Mouse (Mus musculus): ENCODE measurements around the gene Cdsn.

Gene Cdsn

DNA sequence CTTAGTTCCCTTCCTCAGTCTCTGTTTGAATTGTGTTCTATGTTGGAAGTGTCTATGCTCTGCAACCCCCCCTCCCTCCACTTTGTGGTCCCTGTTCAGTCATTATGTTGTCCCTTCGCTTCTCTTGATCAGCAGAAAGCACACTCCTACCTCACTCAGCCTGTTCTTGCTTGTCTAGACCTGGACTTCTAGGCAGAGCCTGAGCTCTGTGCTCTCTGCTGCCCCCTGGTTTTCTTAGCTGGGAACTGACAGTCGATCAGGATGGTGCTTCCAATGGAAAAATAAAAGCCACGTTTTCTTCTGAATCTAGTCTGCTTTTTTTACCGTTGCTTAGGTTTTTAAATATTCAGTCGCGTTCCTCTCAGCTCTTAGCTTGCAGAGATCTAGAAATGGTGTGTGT, 17.6 kb upstream of the Cdsn start:
- DNase-seq (ENCODE audit: low spot score in 2 of 2) = peak; percentile 40 to 66

GRCm38 (mm10) chr17:35537421-35537820, 14.5 kb upstream of the Cdsn start:
- DNase-seq (ENCODE audit: low spot score in 2 of 2) = no peak

DNA sequence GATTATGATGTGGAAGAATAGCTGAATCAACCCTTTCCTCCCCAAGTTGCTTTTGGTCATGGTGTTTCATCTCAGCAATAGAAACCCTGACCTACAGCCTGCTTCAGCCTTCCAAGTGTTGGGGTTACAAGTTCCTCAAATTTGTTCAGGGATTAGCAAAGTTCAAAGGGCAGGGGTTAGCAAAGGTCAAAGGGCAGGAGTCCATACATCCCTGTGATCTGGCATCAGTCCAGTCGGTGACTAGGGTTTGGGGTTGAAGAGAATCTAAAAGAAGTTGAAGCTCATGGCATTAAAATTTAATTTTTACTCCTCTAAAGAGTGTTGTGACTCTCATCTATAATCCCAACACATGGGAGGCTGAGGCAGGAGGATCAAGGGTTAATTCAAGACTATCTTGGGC, 13.5 kb upstream of the Cdsn start:
- no peak for DNase-seq (ENCODE audit: low spot score in 2 of 2)

GRCm38 (mm10) chr17:35539540-35539939, 12.4 kb upstream of the Cdsn start:
- no peak for DNase-seq (ENCODE audit: low spot score in 2 of 2)

DNA sequence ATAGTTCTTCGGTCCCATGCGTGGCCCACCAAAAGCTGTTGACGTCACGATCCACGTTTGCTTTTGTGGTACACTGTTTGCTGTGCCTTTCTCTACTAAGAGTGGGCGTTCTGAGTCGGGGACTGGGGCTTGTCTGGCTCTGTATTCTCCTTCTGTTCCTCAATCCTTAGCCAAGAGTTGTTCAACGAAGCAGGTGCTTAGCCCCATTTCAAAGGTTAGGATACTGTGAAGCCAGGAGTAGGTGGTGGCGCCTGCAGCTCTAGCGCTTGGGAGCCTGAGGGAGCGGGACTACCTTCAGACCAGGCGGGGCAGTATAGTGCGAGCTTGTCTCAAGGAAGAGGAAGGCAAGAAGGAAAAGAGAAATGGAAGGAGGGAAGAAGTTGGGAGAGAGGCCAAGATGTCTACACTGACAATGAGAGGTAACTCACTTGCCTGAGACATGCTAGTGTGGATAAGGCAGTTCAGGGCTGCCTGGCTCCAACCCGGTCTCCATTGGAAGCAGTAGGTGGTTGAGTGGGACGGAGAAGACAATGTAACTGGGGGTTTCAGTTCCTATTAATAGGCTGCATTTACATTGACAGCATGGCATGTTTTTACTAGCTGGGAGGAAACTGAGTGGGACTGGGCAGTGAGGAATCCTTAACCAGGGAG, 9.0 kb upstream of the Cdsn start:
- DNase-seq (ENCODE audit: low spot score in 2 of 2) = no peak

- DNase-seq (ENCODE audit: low spot score in 2 of 2) = no peak
Observed at GRCm38 (mm10) chr17:35543412-35543861, 8.5 kb upstream of the Cdsn start.

- DNase-seq (ENCODE audit: low spot score in 2 of 2) = no peak
Observed at GRCm38 (mm10) chr17:35544001-35544400, 7.9 kb upstream of the Cdsn start.

GRCm38 (mm10) chr17:35544680-35545079, 7.2 kb upstream of the Cdsn start:
- peak; percentile 22 to 53 for DNase-seq (ENCODE audit: low spot score in 2 of 2)

- DNase-seq (ENCODE audit: low spot score in 2 of 2) = no peak
Observed at GRCm38 (mm10) chr17:35547465-35547864, 4.5 kb upstream of the Cdsn start.

DNA sequence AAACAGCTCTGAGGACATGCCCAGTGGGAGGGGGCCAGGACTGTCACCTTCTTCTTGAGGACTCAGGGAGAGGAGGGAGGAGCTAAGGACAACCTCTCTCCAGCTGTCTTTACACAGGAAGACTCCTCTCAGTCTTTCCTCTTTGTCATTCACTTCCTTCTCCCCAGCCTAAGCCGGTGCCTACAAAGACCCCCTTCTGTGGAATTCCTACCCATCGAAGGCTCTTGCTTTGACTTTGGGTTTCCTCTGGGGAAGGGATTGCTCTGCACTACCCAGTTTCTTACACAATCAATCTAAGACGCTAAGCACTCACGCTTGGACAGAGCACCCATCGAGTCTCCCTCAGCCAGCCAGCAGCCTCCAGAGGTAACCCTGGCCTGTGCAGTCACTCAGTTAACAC, 3.3 kb upstream of the Cdsn start:
- DNase-seq (ENCODE audit: low spot score in 2 of 2) = no peak

DNA sequence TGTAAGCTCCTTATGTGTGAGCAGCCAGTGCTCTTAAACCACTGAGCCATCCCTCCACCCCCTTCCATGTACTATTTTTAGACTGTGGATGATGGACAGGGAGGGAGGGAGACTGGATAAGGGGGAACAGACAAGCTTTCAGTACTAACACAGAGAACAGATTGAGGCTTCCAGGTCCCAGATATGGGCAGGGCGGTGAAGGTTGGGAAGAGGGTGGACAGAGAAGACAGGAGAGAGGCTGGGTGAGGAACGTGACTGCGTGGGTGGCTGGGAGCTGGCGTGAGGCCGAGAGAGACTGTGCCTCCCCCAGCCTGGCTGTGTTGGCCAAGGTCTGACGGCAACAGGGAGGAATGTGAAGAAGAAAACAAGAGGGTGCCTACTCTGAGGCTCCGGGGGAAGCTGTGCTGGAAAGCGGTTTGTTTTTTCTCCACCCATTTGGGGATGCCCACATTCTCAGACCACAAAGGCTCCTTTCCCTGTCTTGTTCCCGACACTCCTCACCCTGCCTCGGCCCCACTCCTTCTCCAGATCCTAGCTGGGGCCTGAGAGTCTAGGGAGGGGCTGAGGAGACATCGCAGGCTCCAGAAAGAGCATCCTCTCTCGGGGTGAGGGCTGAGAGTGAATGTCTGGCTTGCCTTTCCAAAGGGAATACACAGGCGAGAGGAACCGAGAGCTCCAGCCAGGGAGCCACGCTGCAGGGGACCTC, 2.3 kb upstream of the Cdsn start:
- DNase-seq (ENCODE audit: low spot score in 2 of 2) = peak; percentile 28 to 86

GRCm38 (mm10) chr17:35550143-35550494, 1.8 kb upstream of the Cdsn start:
- no peak for DNase-seq (ENCODE audit: low spot score in 2 of 2)

DNA sequence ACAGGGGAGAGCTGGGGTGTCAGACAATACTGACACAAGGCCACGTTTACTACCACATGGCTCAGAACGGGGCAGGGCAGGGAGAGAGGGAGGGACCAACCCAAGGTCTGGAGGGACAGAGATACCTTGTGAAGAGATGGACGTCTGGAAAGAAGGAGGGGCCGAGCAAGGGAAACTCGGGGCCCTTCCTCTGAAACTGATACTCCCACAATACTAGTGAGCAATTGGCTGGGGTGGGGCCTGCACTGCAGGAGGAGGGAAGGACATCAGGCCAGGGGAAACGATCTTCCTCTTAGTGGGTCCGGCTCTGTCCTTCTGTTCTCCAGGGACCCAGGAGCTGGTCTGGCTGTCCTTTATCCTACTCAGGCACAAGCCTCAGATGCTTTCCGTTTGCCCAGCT, 1.1 kb upstream of the Cdsn start:
- DNase-seq (ENCODE audit: low spot score in 2 of 2) = no peak

DNA sequence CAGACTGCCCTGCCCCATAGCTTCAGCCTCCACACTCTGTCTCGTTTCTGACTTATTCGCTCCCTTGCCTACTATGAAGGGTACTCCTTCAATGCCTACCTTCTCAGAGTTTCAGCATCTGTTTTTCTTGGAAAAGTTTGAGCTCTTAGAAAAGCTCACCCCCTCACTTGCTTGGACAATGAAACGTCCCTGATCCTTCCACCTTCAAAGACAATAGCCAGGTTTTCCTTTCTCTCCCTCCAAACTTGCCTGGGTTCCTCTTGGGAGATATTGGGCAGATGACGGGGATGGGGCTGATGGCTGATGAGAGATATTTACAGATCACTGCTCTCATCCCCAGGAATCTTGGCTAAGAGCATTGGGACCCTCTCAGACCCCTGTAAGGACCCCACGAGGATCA, 2.4 kb downstream of the Cdsn start:
- DNase-seq (ENCODE audit: low spot score in 2 of 2) = no peak

DNA sequence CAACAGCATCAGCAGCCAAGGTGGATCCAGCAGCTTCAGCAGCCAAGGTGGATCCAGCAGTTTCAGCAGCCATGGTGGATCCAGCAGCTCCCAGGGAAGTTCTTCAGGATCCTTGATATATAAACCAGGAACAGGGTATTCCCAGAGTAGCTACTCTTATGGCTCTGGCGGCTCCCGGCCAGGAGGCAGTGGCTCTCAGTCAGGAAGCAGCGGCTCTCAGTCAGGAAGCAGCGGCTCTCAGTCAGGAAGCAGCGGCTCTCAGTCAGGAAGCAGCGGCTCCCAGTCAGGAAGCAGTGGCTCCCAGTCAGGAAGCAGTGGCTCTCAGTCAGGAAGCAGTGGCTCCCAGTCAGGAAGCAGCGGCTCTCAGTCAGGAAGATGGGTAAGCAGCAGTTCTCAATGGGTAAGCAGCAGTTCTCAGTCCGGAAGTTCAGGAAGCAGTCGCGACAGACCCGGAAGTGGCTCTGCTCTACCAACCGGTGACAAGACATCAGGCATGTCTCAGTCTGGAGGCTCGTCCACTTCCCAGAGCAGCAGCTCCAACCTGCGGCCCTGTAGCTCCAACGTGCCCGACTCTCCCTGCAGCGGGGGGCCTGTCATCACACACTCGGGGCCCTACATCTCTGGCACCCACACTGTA, 3.0 kb downstream of the Cdsn start:
- DNase-seq (ENCODE audit: low spot score in 2 of 2) = no peak

GRCm38 (mm10) chr17:35556186-35556765, 4.3 kb downstream of the Cdsn start:
- no peak for DNase-seq (ENCODE audit: low spot score in 2 of 2)

- peak in 1 of 2 experiments; percentile 32 for DNase-seq (ENCODE audit: low spot score in 2 of 2)
Observed at GRCm38 (mm10) chr17:35556812-35557211, 4.9 kb downstream of the Cdsn start.

- peak; percentile 26 to 41 for DNase-seq (ENCODE audit: low spot score in 2 of 2)
Observed at GRCm38 (mm10) chr17:35557351-35557750, 5.4 kb downstream of the Cdsn start.

DNA sequence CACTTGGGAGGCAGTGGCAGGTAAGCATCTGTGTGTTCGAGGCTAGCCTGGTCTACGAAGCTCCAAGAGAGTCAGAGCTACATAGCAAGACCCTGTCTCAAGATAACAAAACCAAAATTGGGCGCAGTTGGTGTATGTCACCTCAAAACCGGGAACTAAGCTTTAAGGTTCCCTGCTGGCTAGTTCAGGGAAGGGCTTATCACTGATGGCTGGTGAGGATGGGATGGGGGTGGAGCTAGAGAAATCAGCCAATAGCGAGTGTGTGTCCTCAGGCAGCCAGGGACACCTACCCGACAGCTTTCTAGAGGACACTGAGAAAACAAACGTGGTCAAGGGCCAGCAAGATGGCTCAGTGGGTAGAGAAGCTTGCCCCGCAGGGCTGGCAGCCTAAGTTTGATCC, 6.3 kb downstream of the Cdsn start:
- no peak for DNase-seq (ENCODE audit: low spot score in 2 of 2)

DNA sequence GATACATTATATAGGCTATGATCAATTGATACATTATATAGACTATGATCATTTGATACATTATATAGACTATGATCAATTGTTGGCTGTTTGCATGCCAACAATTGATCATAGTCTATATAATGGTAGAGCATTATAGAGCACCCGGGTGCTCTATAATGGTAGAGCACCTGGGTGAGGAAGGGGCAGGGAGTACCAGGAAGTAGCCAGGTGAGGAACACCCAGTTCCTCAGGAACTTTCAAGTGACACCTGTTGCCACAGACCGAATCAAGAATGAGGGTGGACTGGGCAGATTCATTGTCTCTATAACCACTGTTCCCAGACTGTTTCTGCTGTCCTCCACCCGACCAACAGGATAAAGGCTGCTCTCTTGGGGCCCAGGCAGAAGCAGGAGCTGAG, 15.2 kb downstream of the Cdsn start, which contains the start of gene 2300002M23Rik:
TSS of gene 2300002M23Rik (plus strand) at position 301 of the 400 bp plus-strand sequence.
- no peak for DNase-seq (ENCODE audit: low spot score in 2 of 2)

- no peak for DNase-seq (ENCODE audit: low spot score in 2 of 2)
Observed at GRCm38 (mm10) chr17:35567767-35568166, 15.8 kb downstream of the Cdsn start.

GRCm38 (mm10) chr17:35569091-35569944, 17.4 kb downstream of the Cdsn start:
- no peak for DNase-seq (ENCODE audit: low spot score in 2 of 2)
